Mouse (Mus musculus) liver, embryonic 15.5 days (tissue): ENCODE measurements around the gene Hist1h3d. TPM values are rescaled to one million over a fixed set of nuclear protein-coding genes. Genes with fewer than 3 reads are reported as not detected.
"Not testable (repeated sequence)": the region's sequence is repeated elsewhere in the genome, so short reads cannot be mapped to it uniquely, and the experiment has no call there.

Experiments used
- ATAC-seq: fragments of 200-750 bp; cut with Nextera tagmentation; 2 replicates; pipeline ENCODE4 v1.8.0; 2017; ENCODE audit warnings: moderate number of reproducible peaks, mild to moderate bottlenecking, moderate library complexity; ENCODE audit not compliant: insufficient read depth
- H3K27ac ChIP-seq: fragments of 300-500 bp; sonication (generic); replicated peaks from 2 replicates; pipeline ENCODE4 v1.5.1; 2015; ENCODE audit warnings: mild to moderate bottlenecking, inconsistent platforms
- H3K27me3 ChIP-seq: fragments of 300-500 bp; sonication (generic); 2 replicates; pipeline ENCODE4 v1.6.1; 2015; ENCODE audit warnings: mild to moderate bottlenecking, inconsistent platforms
- H3K36me3 ChIP-seq: fragments of 300-500 bp; sonication (generic); replicated peaks from 2 replicates; pipeline ENCODE4 v1.6.1; 2015; ENCODE audit warnings: moderate library complexity, mild to moderate bottlenecking, inconsistent platforms
- H3K4me1 ChIP-seq: fragments of 300-500 bp; sonication (generic); replicated peaks from 2 replicates; pipeline ENCODE4 v1.6.1; 2015; ENCODE audit warnings: inconsistent platforms
- H3K4me2 ChIP-seq: fragments of 300-500 bp; sonication (generic); 2 replicates; pipeline ENCODE4 v1.6.1; 2015; ENCODE audit warnings: moderate library complexity, mild to moderate bottlenecking, inconsistent platforms
- H3K4me3 ChIP-seq: fragments of 300-500 bp; sonication (generic); replicated peaks from 2 replicates; pipeline ENCODE4 v1.5.1; 2015; ENCODE audit warnings: mild to moderate bottlenecking, inconsistent platforms
- H3K9ac ChIP-seq: fragments of 300-500 bp; sonication (generic); 2 replicates; pipeline ENCODE4 v1.6.1; 2015; ENCODE audit warnings: moderate library complexity, mild to moderate bottlenecking, inconsistent platforms
- H3K9me3 ChIP-seq: fragments of 300-500 bp; sonication (generic); replicated peaks from 2 replicates; pipeline ENCODE4 v1.6.1; 2016; ENCODE audit warnings: inconsistent platforms
- WGBS: fragments of 180-500 bp; shearing (Covaris S2); methylation state at CpG from one replicate; pipeline ENCODE4 v1.1.7; 2015; ENCODE audit warnings: mixed read lengths; ENCODE audit not compliant: insufficient replicate concordance; 5-methylcytosine and 5-hydroxymethylcytosine counted together
- polyA plus RNA-seq: library from polyadenylated mRNA; unstranded; fragments of >200 nt; fragmentation: Nextera tagmentation; extraction: Ambion mirVana; gene quantifications from 2 replicates; pipeline ENCODE4 v1.2.1, GENCODE M21; 2015

Gene Hist1h3d
- 6.0 and 7.4 TPM in 2 replicates for polyA plus RNA-seq

- Histone ChIP-seq H3K4me1 (peaks cover 37% of the 10 kb centered on the region), H3K27ac (peak within 1 kb of the TSS; percentile 96), H3K36me3 (no peaks in the 10 kb centered on the region), H3K9ac (peak within 1 kb of the TSS; percentile 77), H3K4me3 (peak within 1 kb of the TSS; percentile 64), H3K4me2 (peak within 1 kb of the TSS; percentile 77), H3K27me3 (no peaks in the 10 kb centered on the region), H3K9me3 (no peaks in the 10 kb centered on the region)
- ATAC-seq = peak; percentile 17
- under 1% methylated on average over 18 of the region's 18 CpGs for WGBS
Measured at GRCm38 (mm10) chr13:23575271-23575851, at the start of gene Hist1h3d. Hist1h3d (plus strand) TSS chr13:23575763.

- ATAC-seq = no peak
- peaks cover 44% of the 10 kb centered on the region for H3K4me1 ChIP-seq
- WGBS = 2% methylated on average over 10 of the region's 10 CpGs
Measured at GRCm38 (mm10) chr13:23525901-23526300, 49.7 kb upstream of the Hist1h3d start.

GRCm38 (mm10) chr13:23526312-23526711, 49.3 kb upstream of the Hist1h3d start:
- ATAC-seq = no peak
- Histone ChIP-seq H3K4me3 (peak overlapping the region; percentile 45), H3K4me1 (peaks cover 40% of the 10 kb centered on the region), H3K27ac (no peak overlapping the region), H3K9ac (peak overlapping the region; percentile 32; the same call in 1 of the 2 replicates), H3K36me3 (no peaks in the 10 kb centered on the region), H3K9me3 (no peaks in the 10 kb centered on the region), H3K4me2 (peak overlapping the region; percentile 65), H3K27me3 (no peaks in the 10 kb centered on the region)
- WGBS = under 1% methylated on average over 17 of the region's 17 CpGs

More at GRCm38 (mm10) chr13:23525901-23526300, 49.7 kb upstream of the Hist1h3d start:
- Histone ChIP-seq H3K4me3 (peak overlapping the region; percentile 45), H3K9ac (peak overlapping the region; percentile 26; the same call in 1 of the 2 replicates), H3K9me3 (no peaks in the 10 kb centered on the region), H3K27me3 (no peaks in the 10 kb centered on the region), H3K27ac (0 out of 2 replicates have a peak overlapping the region, but pooled peaks have one; percentile 25), H3K4me2 (peak overlapping the region; percentile 65), H3K36me3 (no peaks in the 10 kb centered on the region)

- no peak overlapping the region for H3K4me3 ChIP-seq
- no peak for ATAC-seq
- WGBS = 80% methylated on average over 5 of the region's 5 CpGs
- H3K9ac ChIP-seq = no peak overlapping the region
- H3K9me3 ChIP-seq = no peaks in the 10 kb centered on the region
- H3K36me3 ChIP-seq = no peaks in the 10 kb centered on the region
- peaks cover 45% of the 10 kb centered on the region for H3K4me1 ChIP-seq
- peak overlapping the region; percentile 29; the same call in 1 of the 2 replicates for H3K27ac ChIP-seq
- H3K27me3 ChIP-seq = no peaks in the 10 kb centered on the region
- no peak overlapping the region for H3K4me2 ChIP-seq
Measured at GRCm38 (mm10) chr13:23529005-23529404, 46.6 kb upstream of the Hist1h3d start.

- Histone ChIP-seq H3K9me3 (no peaks in the 10 kb centered on the region), H3K27me3 (no peaks in the 10 kb centered on the region), H3K4me1 (peaks cover 44% of the 10 kb centered on the region), H3K4me2 (peak overlapping the region; percentile 78), H3K4me3 (peak overlapping the region; percentile 66), H3K27ac (peak overlapping the region; percentile 98), H3K9ac (peak overlapping the region; percentile 75), H3K36me3 (no peaks in the 10 kb centered on the region)
- 21% methylated on average over 2 of the region's 2 CpGs for WGBS
- no peak for ATAC-seq
Measured at GRCm38 (mm10) chr13:23529480-23530165, 45.9 kb upstream of the Hist1h3d start.

GRCm38 (mm10) chr13:23530181-23530900, 45.2 kb upstream of the Hist1h3d start:
- H3K4me1 ChIP-seq = peaks cover 42% of the 10 kb centered on the region
- H3K4me2 ChIP-seq = peak overlapping the region; percentile 78
- no peaks in the 10 kb centered on the region for H3K36me3 ChIP-seq
- no peaks in the 10 kb centered on the region for H3K9me3 ChIP-seq
- peak overlapping the region; percentile 98 for H3K27ac ChIP-seq
- ATAC-seq = no peak
- no peaks in the 10 kb centered on the region for H3K27me3 ChIP-seq
- H3K9ac ChIP-seq = peak overlapping the region; percentile 75
- peak overlapping the region; percentile 66 for H3K4me3 ChIP-seq
- WGBS = under 1% methylated on average over 20 of the region's 20 CpGs

GRCm38 (mm10) chr13:23530901-23531875, 44.4 kb upstream of the Hist1h3d start, which contains the start of gene Hist1h4h:
Hist1h4h (plus strand) TSS chr13:23531050.
- Histone ChIP-seq H3K9me3 (no peaks in the 10 kb centered on the region), H3K36me3 (no peaks in the 10 kb centered on the region), H3K4me1 (peaks cover 34% of the 10 kb centered on the region), H3K27ac (peak within 1 kb of the TSS; percentile 98), H3K27me3 (no peaks in the 10 kb centered on the region), H3K9ac (peak within 1 kb of the TSS; percentile 75), H3K4me3 (peak within 1 kb of the TSS; percentile 66), H3K4me2 (peak within 1 kb of the TSS; percentile 78)
- ATAC-seq = peak; percentile 59
- under 1% methylated on average over 64 of the region's 70 CpGs for WGBS

- WGBS = 14% methylated on average over 9 of the region's 9 CpGs
Measured at GRCm38 (mm10) chr13:23532262-23533075, 43.1 kb upstream of the Hist1h3d start.

GRCm38 (mm10) chr13:23533560-23534367, 41.8 kb upstream of the Hist1h3d start, which contains the start of gene Hist1h2af:
Hist1h2af (plus strand) TSS chr13:23533906.
- WGBS = under 1% methylated on average over 31 of the region's 53 CpGs
- H3K36me3 ChIP-seq, H3K27me3 ChIP-seq, H3K9me3 ChIP-seq: not testable (repeated sequence)
- Histone ChIP-seq H3K9ac (peak within 1 kb of the TSS; percentile 75), H3K27ac (peak within 1 kb of the TSS; percentile 98), H3K4me1 (peaks cover 47% of the 10 kb centered on the region), H3K4me2 (peak within 1 kb of the TSS; percentile 78), H3K4me3 (peak within 1 kb of the TSS; percentile 66)
- ATAC-seq = peak; percentile 38

More at GRCm38 (mm10) chr13:23532262-23533075, 43.1 kb upstream of the Hist1h3d start:
- H3K27me3 ChIP-seq = no peaks in the 10 kb centered on the region
- H3K4me1 ChIP-seq = peaks cover 38% of the 10 kb centered on the region
- H3K9me3 ChIP-seq = no peaks in the 10 kb centered on the region
- H3K9ac ChIP-seq = peak overlapping the region; percentile 75
- no peak for ATAC-seq
- H3K36me3 ChIP-seq = no peaks in the 10 kb centered on the region
- H3K4me3 ChIP-seq = peak overlapping the region; percentile 66
- peak overlapping the region; percentile 78 for H3K4me2 ChIP-seq
- H3K27ac ChIP-seq = peak overlapping the region; percentile 98
